Mouse (Mus musculus): ENCODE results near the gene E2f3. TPM values are rescaled to one million over a fixed set of nuclear protein-coding genes. Genes with fewer than 3 reads are reported as not detected.
A peak's percentile ranks its signal among the peaks of the same experiment; 100 is the strongest.

E2f3 gene
- polyA plus RNA-seq, 1 experiment from 2014 or later, result 3.4 TPM

DNA sequence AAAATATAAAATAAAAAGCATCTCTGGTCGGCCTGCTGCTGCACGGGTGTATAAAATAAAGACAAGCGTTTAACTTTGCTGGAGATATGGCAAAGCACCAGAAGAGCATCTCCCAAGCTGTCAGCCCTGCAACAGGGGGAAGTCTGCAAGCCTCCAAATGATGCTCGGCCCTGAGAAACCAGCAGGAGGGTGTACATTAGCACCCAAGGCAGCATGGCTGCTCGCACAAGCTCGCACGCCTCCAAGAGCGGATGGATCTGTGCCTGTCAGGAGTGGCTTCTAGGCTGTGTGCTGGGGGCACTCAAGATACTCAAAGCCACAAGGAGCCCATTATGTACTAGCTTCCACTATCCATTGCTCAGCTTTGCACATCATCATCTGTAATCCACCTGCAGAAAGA lies 39.8 kb downstream of the E2f3 start:
- ATAC-seq (ENCODE audit: low read depth), result no peak
- Histone ChIP-seq H3K4me3 (ENCODE audit: low read depth, low read length) (no peak overlapping the region), H3K27ac (ENCODE audit: low read length) (no peak overlapping the region), H3K4me1 (ENCODE audit: control insufficient read depth, low read depth, low read length) (no peaks in the 10 kb centered on the region; the same call in 1 of the 2 replicates), H3K9me3 (replicated peaks; ENCODE audit: control insufficient read depth, low read length) (no peaks in the 10 kb centered on the region), H3K4me2 (ENCODE audit: low read depth, low read length) (no peak overlapping the region), H3K9ac (ENCODE audit: low read depth, low read length) (no peak overlapping the region), H3K27me3 (ENCODE audit: control insufficient read depth, insufficient read depth, low read depth, low read length) (no peaks in the 10 kb centered on the region), H3K36me3 (ENCODE audit: control insufficient read depth, insufficient read depth) (no peaks in the 10 kb centered on the region)
- WGBS (ENCODE audit: insufficient replicate concordance), result 87% methylated on average over 8 of the region's 8 CpGs

DNA sequence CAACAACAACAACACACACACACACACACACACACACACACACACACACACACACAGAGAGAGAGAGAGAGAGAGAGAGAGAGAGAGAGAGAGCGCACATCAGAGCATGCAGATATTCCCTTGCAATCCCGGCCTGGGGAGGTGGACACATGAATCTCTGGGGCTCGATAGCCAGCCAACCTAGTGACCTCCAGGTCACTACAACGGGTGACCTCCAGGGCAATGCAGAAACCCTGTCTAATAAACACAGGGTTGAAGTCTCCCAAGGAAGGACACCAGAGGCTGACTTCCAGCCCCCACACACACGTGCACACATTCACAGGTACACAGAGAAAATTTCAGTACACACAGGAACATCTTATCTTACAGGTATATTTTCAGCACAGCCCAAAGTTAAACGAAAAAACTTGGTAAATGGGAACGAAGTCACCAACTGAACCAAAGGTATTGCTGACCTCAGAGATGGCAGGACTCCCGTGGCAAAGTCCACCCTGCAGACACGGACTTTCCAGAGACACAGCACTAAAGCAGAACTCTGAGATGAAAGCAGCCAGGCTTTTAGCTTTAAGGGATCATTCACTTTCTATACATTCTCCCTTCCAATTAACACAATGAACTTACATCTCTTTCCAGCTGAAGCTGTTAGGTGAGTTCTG lies 40.8 kb downstream of the E2f3 start:
- Histone ChIP-seq H3K9me3 (replicated peaks; ENCODE audit: control insufficient read depth, low read length) (no peaks in the 10 kb centered on the region), H3K4me3 (ENCODE audit: low read depth, low read length) (no peak overlapping the region), H3K4me2 (ENCODE audit: low read depth, low read length) (no peak overlapping the region), H3K9ac (ENCODE audit: low read depth, low read length) (no peak overlapping the region), H3K4me1 (ENCODE audit: control insufficient read depth, low read depth, low read length) (no peaks in the 10 kb centered on the region; the same call in 1 of the 2 replicates), H3K27ac (ENCODE audit: low read length) (no peak overlapping the region), H3K36me3 (ENCODE audit: control insufficient read depth, insufficient read depth) (no peaks in the 10 kb centered on the region), H3K27me3 (ENCODE audit: control insufficient read depth, insufficient read depth, low read depth, low read length) (no peaks in the 10 kb centered on the region)
- ATAC-seq (ENCODE audit: low read depth), result peak; percentile 65
- WGBS (ENCODE audit: insufficient replicate concordance), result 62% methylated on average over 9 of the region's 9 CpGs

DNA sequence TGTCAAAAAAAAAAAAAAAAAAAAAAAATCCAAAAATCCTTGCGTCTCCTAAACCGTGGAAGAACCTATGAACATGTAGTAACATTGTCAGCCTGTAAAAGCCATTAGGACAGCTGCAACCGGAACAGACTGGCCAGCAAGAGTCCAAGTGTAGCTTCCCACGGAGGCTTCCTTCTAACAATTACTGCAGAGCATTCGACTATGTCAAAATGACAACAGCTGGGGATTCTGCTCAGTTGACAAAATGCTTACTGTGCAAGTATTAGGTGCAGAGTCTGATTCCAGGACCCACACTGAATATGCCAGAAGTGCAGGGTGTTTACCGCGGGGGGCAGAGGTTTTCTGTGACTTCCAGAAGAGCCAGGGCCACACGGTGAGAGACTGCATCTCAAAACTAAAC lies 41.4 kb downstream of the E2f3 start:
- no peaks in the 10 kb centered on the region for H3K9me3 ChIP-seq (replicated peaks; ENCODE audit: control insufficient read depth, low read length)
- H3K4me3 ChIP-seq (ENCODE audit: low read depth, low read length), result no peak overlapping the region
- no peak overlapping the region for H3K4me2 ChIP-seq (ENCODE audit: low read depth, low read length)
- ATAC-seq (ENCODE audit: low read depth), result no peak
- no peak overlapping the region for H3K9ac ChIP-seq (ENCODE audit: low read depth, low read length)
- H3K27ac ChIP-seq (ENCODE audit: low read length), result no peak overlapping the region
- 70% methylated on average over 8 of the region's 8 CpGs for WGBS (ENCODE audit: insufficient replicate concordance)
- H3K4me1 ChIP-seq (ENCODE audit: control insufficient read depth, low read depth, low read length), result no peaks in the 10 kb centered on the region; the same call in 1 of the 2 replicates
- no peaks in the 10 kb centered on the region for H3K36me3 ChIP-seq (ENCODE audit: control insufficient read depth, insufficient read depth)
- H3K27me3 ChIP-seq (ENCODE audit: control insufficient read depth, insufficient read depth, low read depth, low read length), result no peaks in the 10 kb centered on the region

DNA sequence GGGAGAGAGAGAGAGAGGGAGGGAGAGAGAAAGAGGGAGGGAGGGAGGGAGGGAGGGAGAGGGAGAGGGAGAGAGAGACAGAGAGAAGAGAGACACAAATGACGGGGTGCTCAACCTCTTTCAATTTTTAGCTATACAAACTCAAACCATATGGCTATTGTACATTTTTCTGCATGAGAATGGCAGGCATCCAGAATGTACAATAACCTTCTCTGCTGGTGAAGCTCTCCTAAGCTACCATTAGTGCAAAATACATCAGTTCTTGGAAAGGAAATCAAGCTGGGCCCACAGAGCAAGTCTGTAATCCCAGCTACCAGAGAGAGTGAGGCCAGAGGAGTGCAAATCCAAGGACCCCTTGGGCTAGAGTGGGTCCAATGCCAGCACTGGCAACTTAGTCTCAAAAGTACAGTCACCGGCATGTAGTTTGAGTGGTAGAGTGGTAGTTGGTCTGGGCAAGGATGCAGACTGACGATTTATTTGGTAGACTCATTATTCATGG lies 42.3 kb downstream of the E2f3 start:
- no peak for ATAC-seq (ENCODE audit: low read depth)
- whole genome bisulfite sequencing (ENCODE audit: insufficient replicate concordance), result 79% methylated on average over 3 of the region's 3 CpGs

DNA sequence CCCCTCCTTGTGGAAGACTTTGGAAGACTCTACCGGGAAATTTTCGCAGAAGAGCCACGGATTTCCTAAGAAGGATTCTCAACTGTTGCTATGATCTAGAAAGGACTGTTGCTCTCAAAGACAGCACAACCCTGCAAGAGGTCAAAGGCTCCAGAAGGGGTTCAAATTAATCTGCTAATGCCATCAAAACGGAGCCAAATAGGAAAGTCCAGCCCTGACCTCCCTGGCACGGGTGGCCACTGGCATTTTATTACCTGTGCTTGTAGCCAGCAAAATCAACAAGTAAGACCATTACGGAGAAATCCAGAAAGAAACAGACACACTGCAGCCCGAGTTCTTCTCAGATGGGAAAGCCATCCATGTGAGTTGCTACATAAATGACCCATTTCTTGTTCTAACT lies 45.8 kb downstream of the E2f3 start:
- Histone ChIP-seq H3K9ac (ENCODE audit: low read depth, low read length) (no peak overlapping the region), H3K27me3 (ENCODE audit: control insufficient read depth, insufficient read depth, low read depth, low read length) (no peaks in the 10 kb centered on the region), H3K4me1 (ENCODE audit: control insufficient read depth, low read depth, low read length) (no peaks in the 10 kb centered on the region), H3K4me2 (ENCODE audit: low read depth, low read length) (no peak overlapping the region), H3K9me3 (replicated peaks; ENCODE audit: control insufficient read depth, low read length) (no peaks in the 10 kb centered on the region), H3K36me3 (ENCODE audit: control insufficient read depth, insufficient read depth) (peaks cover 3% of the 10 kb centered on the region; the same call in 1 of the 2 replicates), H3K4me3 (ENCODE audit: low read depth, low read length) (no peak overlapping the region), H3K27ac (ENCODE audit: low read length) (no peak overlapping the region)
- no peak for ATAC-seq (ENCODE audit: low read depth)
- 76% methylated on average over 7 of the region's 7 CpGs for WGBS (ENCODE audit: insufficient replicate concordance)

More for the DNA sequence above, 42.3 kb downstream of the E2f3 start:
- H3K9me3 ChIP-seq (replicated peaks; ENCODE audit: control insufficient read depth, low read length), result no peaks in the 10 kb centered on the region
- H3K4me1 ChIP-seq (ENCODE audit: control insufficient read depth, low read depth, low read length), result no peaks in the 10 kb centered on the region; the same call in 1 of the 2 replicates
- no peak overlapping the region for H3K27ac ChIP-seq (ENCODE audit: low read length)
- no peaks in the 10 kb centered on the region for H3K27me3 ChIP-seq (ENCODE audit: control insufficient read depth, insufficient read depth, low read depth, low read length)
- H3K36me3 ChIP-seq (ENCODE audit: control insufficient read depth, insufficient read depth), result no peaks in the 10 kb centered on the region
- H3K9ac ChIP-seq (ENCODE audit: low read depth, low read length), result no peak overlapping the region
- H3K4me2 ChIP-seq (ENCODE audit: low read depth, low read length), result no peak overlapping the region
- H3K4me3 ChIP-seq (ENCODE audit: low read depth, low read length), result no peak overlapping the region

DNA sequence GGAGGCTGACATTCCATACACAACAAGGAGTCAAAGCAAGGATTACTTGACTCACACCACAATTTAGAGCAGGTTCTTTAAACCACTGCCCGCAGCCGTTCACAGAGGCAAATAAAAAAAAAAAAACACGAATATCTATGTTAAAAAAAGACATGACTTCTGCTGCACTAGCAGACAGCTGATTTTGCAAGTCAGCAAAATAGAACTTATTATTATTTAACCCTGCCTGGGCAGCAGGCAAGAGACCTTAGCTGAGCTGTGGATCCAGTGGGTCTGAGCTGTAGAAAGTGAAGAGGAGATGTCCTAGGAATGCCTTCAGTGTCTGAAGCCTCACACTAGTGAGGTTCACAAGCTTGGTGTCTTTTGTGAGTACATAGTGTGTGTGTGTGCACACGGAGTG lies 46.5 kb downstream of the E2f3 start:
- no peak overlapping the region for H3K9ac ChIP-seq (ENCODE audit: low read depth, low read length)
- H3K4me1 ChIP-seq (ENCODE audit: control insufficient read depth, low read depth, low read length), result no peaks in the 10 kb centered on the region
- no peaks in the 10 kb centered on the region for H3K27me3 ChIP-seq (ENCODE audit: control insufficient read depth, insufficient read depth, low read depth, low read length)
- no peak overlapping the region for H3K4me2 ChIP-seq (ENCODE audit: low read depth, low read length)
- 74% methylated on average over 4 of the region's 4 CpGs for WGBS (ENCODE audit: insufficient replicate concordance)
- peaks cover 3% of the 10 kb centered on the region; the same call in 1 of the 2 replicates for H3K36me3 ChIP-seq (ENCODE audit: control insufficient read depth, insufficient read depth)
- no peaks in the 10 kb centered on the region for H3K9me3 ChIP-seq (replicated peaks; ENCODE audit: control insufficient read depth, low read length)
- no peak for ATAC-seq (ENCODE audit: low read depth)
- H3K27ac ChIP-seq (ENCODE audit: low read length), result no peak overlapping the region
- H3K4me3 ChIP-seq (ENCODE audit: low read depth, low read length), result no peak overlapping the region

DNA sequence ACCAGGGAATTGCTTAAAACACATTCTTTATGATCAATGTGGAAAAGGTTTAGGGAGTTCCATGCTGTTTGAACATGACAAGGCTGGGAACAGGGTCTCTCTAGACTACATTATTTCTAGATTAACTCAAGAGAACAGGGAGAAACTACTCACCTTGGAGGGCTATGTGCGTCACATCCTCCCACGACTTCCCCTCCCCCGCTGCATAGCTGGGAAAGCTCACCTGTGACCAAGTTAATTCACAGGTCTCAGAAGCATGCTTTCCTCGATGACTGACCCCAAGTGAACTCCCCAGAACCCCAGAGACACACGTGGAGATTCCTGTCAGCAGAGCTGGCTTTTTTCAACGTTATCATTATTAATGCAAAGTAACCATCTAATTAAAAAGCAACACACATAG lies 47.1 kb downstream of the E2f3 start:
- H3K9ac ChIP-seq (ENCODE audit: low read depth, low read length), result no peak overlapping the region
- no peak for ATAC-seq (ENCODE audit: low read depth)

DNA sequence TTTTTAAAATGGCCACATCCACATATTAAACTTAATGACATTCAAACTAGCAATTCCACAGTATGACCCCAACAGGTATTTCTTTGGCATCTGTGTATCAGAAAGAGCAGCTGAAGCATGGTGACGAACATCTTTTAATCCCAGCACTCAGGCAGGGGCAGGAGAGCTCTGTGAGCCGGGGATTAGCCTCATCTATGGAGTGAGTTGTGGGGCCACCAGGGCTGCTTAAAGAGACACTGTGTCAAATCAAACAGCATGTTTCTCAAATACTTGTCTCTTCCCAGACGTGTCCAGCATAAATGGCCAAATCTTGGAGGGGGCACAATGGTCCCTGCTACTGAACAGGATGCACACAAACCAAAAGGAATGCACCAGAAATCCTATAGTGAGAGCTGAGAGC lies 59.7 kb downstream of the E2f3 start:
- Histone ChIP-seq H3K4me3 (ENCODE audit: low read depth, low read length) (no peak overlapping the region), H3K4me1 (ENCODE audit: control insufficient read depth, low read depth, low read length) (no peaks in the 10 kb centered on the region), H3K9ac (ENCODE audit: low read depth, low read length) (no peak overlapping the region), H3K4me2 (ENCODE audit: low read depth, low read length) (no peak overlapping the region), H3K27ac (ENCODE audit: low read length) (no peak overlapping the region), H3K36me3 (ENCODE audit: control insufficient read depth, insufficient read depth) (no peaks in the 10 kb centered on the region), H3K9me3 (replicated peaks; ENCODE audit: control insufficient read depth, low read length) (no peaks in the 10 kb centered on the region), H3K27me3 (ENCODE audit: control insufficient read depth, insufficient read depth, low read depth, low read length) (no peaks in the 10 kb centered on the region)
- no peak for ATAC-seq (ENCODE audit: low read depth)
- 71% methylated on average over 3 of the region's 3 CpGs for WGBS (ENCODE audit: insufficient replicate concordance)

More for the DNA sequence above, 47.1 kb downstream of the E2f3 start:
- Histone ChIP-seq H3K27ac (ENCODE audit: low read length) (no peak overlapping the region), H3K36me3 (ENCODE audit: control insufficient read depth, insufficient read depth) (peaks cover 3% of the 10 kb centered on the region; the same call in 1 of the 2 replicates), H3K27me3 (ENCODE audit: control insufficient read depth, insufficient read depth, low read depth, low read length) (no peaks in the 10 kb centered on the region), H3K9me3 (replicated peaks; ENCODE audit: control insufficient read depth, low read length) (no peaks in the 10 kb centered on the region), H3K4me3 (ENCODE audit: low read depth, low read length) (no peak overlapping the region), H3K4me2 (ENCODE audit: low read depth, low read length) (no peak overlapping the region), H3K4me1 (ENCODE audit: control insufficient read depth, low read depth, low read length) (no peaks in the 10 kb centered on the region)
- WGBS (ENCODE audit: insufficient replicate concordance), result 78% methylated on average over 6 of the region's 6 CpGs

DNA sequence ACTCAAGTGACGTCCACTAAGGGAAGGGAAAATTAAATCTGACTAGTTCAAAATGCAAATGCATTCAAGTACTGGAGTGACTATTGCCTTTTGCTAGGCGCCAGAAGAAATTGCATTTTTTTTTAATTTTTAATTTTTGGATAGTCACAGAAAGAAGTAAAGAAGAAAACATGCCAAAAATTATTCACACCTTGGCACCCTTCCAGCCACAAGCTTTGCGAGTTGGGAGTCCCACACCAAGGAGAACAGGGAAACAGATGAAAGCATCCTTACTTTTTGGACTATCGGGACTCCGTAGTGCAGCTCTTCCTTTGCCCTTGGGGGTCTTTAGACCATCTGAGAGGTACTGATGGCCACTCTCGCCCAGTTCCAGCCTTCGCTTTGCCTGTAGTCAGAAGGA lies 66.0 kb downstream of the E2f3 start:
- Histone ChIP-seq H3K27me3 (ENCODE audit: control insufficient read depth, insufficient read depth, low read depth, low read length) (no peaks in the 10 kb centered on the region), H3K4me1 (ENCODE audit: control insufficient read depth, low read depth, low read length) (no peaks in the 10 kb centered on the region), H3K9ac (ENCODE audit: low read depth, low read length) (no peak overlapping the region), H3K27ac (ENCODE audit: low read length) (no peak overlapping the region), H3K9me3 (replicated peaks; ENCODE audit: control insufficient read depth, low read length) (no peaks in the 10 kb centered on the region), H3K4me3 (ENCODE audit: low read depth, low read length) (no peak overlapping the region), H3K36me3 (ENCODE audit: control insufficient read depth, insufficient read depth) (peaks cover 8% of the 10 kb centered on the region), H3K4me2 (ENCODE audit: low read depth, low read length) (no peak overlapping the region)
- WGBS (ENCODE audit: insufficient replicate concordance), result 82% methylated on average over 7 of the region's 7 CpGs
- no peak for ATAC-seq (ENCODE audit: low read depth)

Data from liver, embryonic 16.5 days (tissue).